Mouse (Mus musculus): Measurements from ENCODE around the gene Sec1. TPM values are rescaled to one million over a fixed set of nuclear protein-coding genes. Genes with fewer than 3 reads are reported as not detected.

The Sec1 gene
- polyA plus RNA-seq, 1 experiment from 2014 or later: 0.13 TPM

GRCm38 (mm10) chr7:45644872-45645590 lies 49.2 kb downstream of the Sec1 start:
- Histone ChIP-seq H3K4me1 (replicated peaks; ENCODE audit: insufficient read depth, low read length) (peaks cover 30% of the 10 kb centered on the region), H3K27me3 (ENCODE audit: insufficient read depth, low read length) (no peaks in the 10 kb centered on the region), H3K9ac (ENCODE audit: low read depth, low read length) (no peak overlapping the region), H3K4me2 (ENCODE audit: low read length) (peak overlapping the region; percentile 66; the same call in 1 of the 2 replicates), H3K27ac (peak overlapping the region; percentile 74; the same call in 1 of the 2 replicates), H3K36me3 (ENCODE audit: insufficient read depth, low read length) (no peaks in the 10 kb centered on the region), H3K9me3 (replicated peaks; ENCODE audit: low read length) (no peaks in the 10 kb centered on the region), H3K4me3 (replicated peaks; ENCODE audit: low read depth, low read length) (no peak overlapping the region)
- 76% methylated on average over 6 of the region's 6 CpGs for WGBS
- ATAC-seq (replicated peaks; ENCODE audit: low FRiP score, low read depth) (no peak), DNase-seq (ENCODE audit: low spot score) (no peak)
- no peak for TF ChIP-seq CTCF (IDR thresholded peaks at IDR 0.05; ENCODE audit: low read depth)

GRCm38 (mm10) chr7:45644183-45644582 lies 50.0 kb downstream of the Sec1 start:
- H3K9ac ChIP-seq (ENCODE audit: low read depth, low read length): peak overlapping the region; percentile 51; the same call in 1 of the 2 replicates
- no peak for TF ChIP-seq CTCF (IDR thresholded peaks at IDR 0.05; ENCODE audit: low read depth)
- H3K9me3 ChIP-seq (replicated peaks; ENCODE audit: low read length): no peaks in the 10 kb centered on the region
- ATAC-seq (replicated peaks; ENCODE audit: low FRiP score, low read depth) (peak; percentile 5), DNase-seq (ENCODE audit: low spot score) (peak; percentile 84)
- H3K27me3 ChIP-seq (ENCODE audit: insufficient read depth, low read length): no peaks in the 10 kb centered on the region
- H3K4me1 ChIP-seq (replicated peaks; ENCODE audit: insufficient read depth, low read length): peaks cover 37% of the 10 kb centered on the region
- peak overlapping the region; percentile 11 for H3K4me3 ChIP-seq (replicated peaks; ENCODE audit: low read depth, low read length)
- 13% methylated on average over 18 of the region's 18 CpGs for WGBS
- peak overlapping the region; percentile 74 for H3K27ac ChIP-seq
- H3K4me2 ChIP-seq (ENCODE audit: low read length): peak overlapping the region; percentile 66
- no peaks in the 10 kb centered on the region for H3K36me3 ChIP-seq (ENCODE audit: insufficient read depth, low read length)

GRCm38 (mm10) chr7:45643441-45644178 lies 50.6 kb downstream of the Sec1 start:
- Histone ChIP-seq H3K27ac (peak overlapping the region; percentile 91), H3K9ac (ENCODE audit: low read depth, low read length) (peak overlapping the region; percentile 65), H3K4me3 (replicated peaks; ENCODE audit: low read depth, low read length) (peak overlapping the region; percentile 32), H3K4me1 (replicated peaks; ENCODE audit: insufficient read depth, low read length) (peaks cover 37% of the 10 kb centered on the region), H3K36me3 (ENCODE audit: insufficient read depth, low read length) (no peaks in the 10 kb centered on the region), H3K9me3 (replicated peaks; ENCODE audit: low read length) (no peaks in the 10 kb centered on the region), H3K27me3 (ENCODE audit: insufficient read depth, low read length) (no peaks in the 10 kb centered on the region), H3K4me2 (ENCODE audit: low read length) (peak overlapping the region; percentile 67)
- DNase-seq (ENCODE audit: low spot score): peak; percentile 100
- WGBS: 6% methylated on average over 28 of the region's 28 CpGs
- TF ChIP-seq CTCF (IDR thresholded peaks at IDR 0.05; ENCODE audit: low read depth): no peak
- peak; percentile 94 for ATAC-seq (replicated peaks; ENCODE audit: low FRiP score, low read depth)

GRCm38 (mm10) chr7:45642503-45643255 lies 51.5 kb downstream of the Sec1 start:
- WGBS: 28% methylated on average over 16 of the region's 16 CpGs
- no peak for DNase-seq (ENCODE audit: low spot score)
- TF ChIP-seq CTCF (IDR thresholded peaks at IDR 0.05; ENCODE audit: low read depth): no peak
- no peaks in the 10 kb centered on the region for H3K9me3 ChIP-seq (replicated peaks; ENCODE audit: low read length)
- no peak for ATAC-seq (replicated peaks; ENCODE audit: low FRiP score, low read depth)
- peak overlapping the region; percentile 91 for H3K27ac ChIP-seq
- H3K27me3 ChIP-seq (ENCODE audit: insufficient read depth, low read length): no peaks in the 10 kb centered on the region
- peak overlapping the region; percentile 32 for H3K4me3 ChIP-seq (replicated peaks; ENCODE audit: low read depth, low read length)
- H3K4me2 ChIP-seq (ENCODE audit: low read length): peak overlapping the region; percentile 67
- peak overlapping the region; percentile 65 for H3K9ac ChIP-seq (ENCODE audit: low read depth, low read length)
- H3K4me1 ChIP-seq (replicated peaks; ENCODE audit: insufficient read depth, low read length): peaks cover 37% of the 10 kb centered on the region
- H3K36me3 ChIP-seq (ENCODE audit: insufficient read depth, low read length): no peaks in the 10 kb centered on the region

GRCm38 (mm10) chr7:45642083-45642482 lies 52.1 kb downstream of the Sec1 start:
- peak overlapping the region; percentile 91; the same call in 1 of the 2 replicates for H3K27ac ChIP-seq
- TF ChIP-seq CTCF (IDR thresholded peaks at IDR 0.05; ENCODE audit: low read depth): no peak

More at GRCm38 (mm10) chr7:45642083-45642482, 52.1 kb downstream of the Sec1 start:
- Histone ChIP-seq H3K36me3 (ENCODE audit: insufficient read depth, low read length) (no peaks in the 10 kb centered on the region), H3K9ac (ENCODE audit: low read depth, low read length) (no peak overlapping the region), H3K27me3 (ENCODE audit: insufficient read depth, low read length) (no peaks in the 10 kb centered on the region), H3K4me1 (replicated peaks; ENCODE audit: insufficient read depth, low read length) (peaks cover 37% of the 10 kb centered on the region), H3K9me3 (replicated peaks; ENCODE audit: low read length) (no peaks in the 10 kb centered on the region), H3K4me3 (replicated peaks; ENCODE audit: low read depth, low read length) (0 out of 2 replicates have a peak overlapping the region, but pooled peaks have one; percentile 4), H3K4me2 (ENCODE audit: low read length) (peak overlapping the region; percentile 67)
- WGBS: 71% methylated on average over 5 of the region's 5 CpGs
- no peak for ATAC-seq (replicated peaks; ENCODE audit: low FRiP score, low read depth)
- DNase-seq (ENCODE audit: low spot score): no peak
